Mouse (Mus musculus): ENCODE measurements at regions not wholly inside any gene's neighbourhood (a gene's known extent, or its start where the extent isn't known, plus 50 kb on each side); places are given as distances from the start of the nearest gene placed in this dataset.

- DNase-seq (ENCODE audit: low read depth, low spot score), result no peak
Measured at GRCm38 (mm10) chr16:72152920-72153319, 155.2 kb upstream of the Robo1 start.

- DNase-seq (ENCODE audit: low read depth, low spot score), result no peak
Measured at GRCm38 (mm10) chr16:72157913-72158312, 150.2 kb upstream of the Robo1 start.

DNA sequence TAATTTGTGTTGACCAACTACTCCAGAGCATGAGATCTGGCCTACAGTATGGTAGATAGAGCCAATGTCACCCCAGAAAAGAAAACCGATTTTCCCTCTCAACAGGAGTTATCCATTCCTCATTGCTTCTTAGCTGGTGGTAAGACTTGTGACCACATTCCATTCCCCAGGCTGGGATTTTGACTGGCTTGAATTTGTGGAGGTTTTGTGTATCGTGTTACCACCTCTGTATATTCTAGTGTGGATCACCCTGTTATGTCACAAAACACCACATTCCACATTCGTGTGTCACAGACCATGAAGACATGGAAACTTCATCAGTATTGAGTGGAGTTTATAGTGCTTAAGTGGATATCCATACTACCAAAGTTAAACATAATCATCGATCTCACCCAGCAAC lies 148.7 kb upstream of the Robo1 start:
- no peak for DNase-seq (ENCODE audit: low read depth, low spot score)

GRCm38 (mm10) chr16:72175727-72176126 lies 132.4 kb upstream of the Robo1 start:
- no peak for DNase-seq (ENCODE audit: low read depth, low spot score)

DNA sequence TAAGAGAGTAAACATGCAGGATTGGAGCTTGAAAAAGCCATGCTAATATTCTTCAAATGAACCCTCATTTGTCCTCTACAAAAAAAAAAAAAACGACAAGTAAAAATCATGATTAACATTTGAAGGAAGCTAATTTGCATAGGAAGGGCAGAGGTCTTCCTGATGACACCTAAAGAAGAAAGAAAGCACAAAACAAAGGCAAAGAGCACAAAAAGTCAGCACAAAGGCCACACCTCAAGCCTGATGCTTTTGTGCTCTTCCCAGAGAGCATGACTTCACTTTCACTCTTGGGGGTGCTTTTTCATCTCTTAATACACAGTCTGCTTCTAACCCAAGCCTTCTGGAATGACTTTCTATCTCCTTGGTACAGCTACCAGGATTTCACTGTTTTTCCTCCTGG lies 113.8 kb upstream of the Robo1 start:
- DNase-seq (ENCODE audit: low read depth, low spot score), result no peak

- peak; percentile 83 for DNase-seq (ENCODE audit: low read depth, low spot score)
Measured at GRCm38 (mm10) chr16:72215360-72216013, 92.6 kb upstream of the Robo1 start.

DNA sequence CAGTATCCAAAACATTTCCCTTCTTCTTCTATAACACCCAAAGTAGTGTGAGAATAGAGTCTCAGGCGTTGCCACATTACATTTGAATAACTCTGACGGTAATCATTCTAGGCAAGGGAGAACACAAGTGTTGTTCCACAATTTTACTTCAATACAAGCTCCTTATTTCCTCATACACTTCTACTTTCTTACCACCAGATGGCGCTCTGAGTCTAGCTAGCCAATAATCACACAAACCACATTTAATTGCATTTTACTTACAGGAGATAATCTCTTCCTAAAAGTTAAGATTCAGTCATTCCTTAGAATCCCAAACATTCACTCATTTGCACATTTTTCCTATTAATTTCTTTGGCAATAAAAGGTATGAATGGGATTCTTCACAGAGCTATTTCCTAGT lies 90.1 kb upstream of the Robo1 start:
- DNase-seq (ENCODE audit: low read depth, low spot score), result peak; percentile 75

GRCm38 (mm10) chr16:72221912-72222502 lies 86.1 kb upstream of the Robo1 start:
- DNase-seq (ENCODE audit: low read depth, low spot score), result peak; percentile 59

DNA sequence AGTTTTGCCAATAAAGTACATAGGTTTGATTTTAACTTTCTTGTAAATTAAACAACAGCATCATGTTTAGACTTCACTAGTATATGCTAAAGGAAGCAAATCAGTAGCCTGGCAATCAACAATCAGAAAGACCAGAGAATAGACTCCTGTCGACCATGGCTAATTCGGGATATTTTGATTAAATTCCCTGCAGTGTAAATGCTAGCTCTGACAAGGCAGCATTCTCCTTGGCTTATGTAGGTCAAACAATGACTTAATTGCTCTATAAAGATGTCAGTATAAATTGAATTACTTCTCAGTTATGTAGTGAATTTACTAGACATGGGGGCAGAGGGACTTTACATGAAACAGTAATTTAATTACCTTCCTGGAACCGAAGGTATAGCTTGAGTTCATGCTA lies 84.2 kb upstream of the Robo1 start:
- no peak for DNase-seq (ENCODE audit: low read depth, low spot score)

DNA sequence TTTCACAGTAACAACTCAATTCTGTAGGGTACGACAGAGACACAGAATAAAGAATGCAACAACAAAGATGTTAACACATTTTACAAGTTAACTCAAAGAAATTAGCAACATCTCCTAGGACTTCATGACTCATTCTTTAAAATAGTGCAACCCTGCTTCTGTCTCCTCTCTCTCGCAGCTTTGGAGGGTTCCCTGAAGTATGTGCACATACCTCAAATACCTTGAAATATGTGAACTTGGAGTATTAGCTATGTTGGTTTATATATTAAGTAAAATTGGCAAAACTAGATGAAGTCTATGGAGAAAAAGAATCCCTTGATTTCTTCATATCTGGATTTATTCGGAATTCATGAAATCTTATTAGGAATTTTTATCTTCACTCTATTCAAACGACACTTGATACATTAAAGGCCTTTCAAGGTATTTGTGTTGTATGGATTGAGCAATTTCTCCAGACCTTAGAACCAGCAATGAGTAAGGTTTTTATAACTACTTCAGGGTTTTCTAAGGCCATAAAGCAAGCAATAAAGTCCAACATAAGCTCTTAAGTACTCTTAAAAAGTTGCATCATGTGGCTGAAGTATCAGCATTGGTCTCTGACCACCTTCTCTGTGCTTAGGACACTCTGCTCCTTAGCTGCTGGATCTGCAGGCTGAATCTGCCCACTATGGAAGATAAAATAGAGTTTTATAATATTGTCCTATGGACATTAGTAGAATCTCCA lies 82.8 kb upstream of the Robo1 start:
- DNase-seq (ENCODE audit: low read depth, low spot score), result no peak

GRCm38 (mm10) chr16:72234366-72234765 lies 73.7 kb upstream of the Robo1 start:
- DNase-seq (ENCODE audit: low read depth, low spot score), result no peak

- DNase-seq (ENCODE audit: low read depth, low spot score), result no peak
Measured at GRCm38 (mm10) chr16:72239631-72240030, 68.5 kb upstream of the Robo1 start.

DNA sequence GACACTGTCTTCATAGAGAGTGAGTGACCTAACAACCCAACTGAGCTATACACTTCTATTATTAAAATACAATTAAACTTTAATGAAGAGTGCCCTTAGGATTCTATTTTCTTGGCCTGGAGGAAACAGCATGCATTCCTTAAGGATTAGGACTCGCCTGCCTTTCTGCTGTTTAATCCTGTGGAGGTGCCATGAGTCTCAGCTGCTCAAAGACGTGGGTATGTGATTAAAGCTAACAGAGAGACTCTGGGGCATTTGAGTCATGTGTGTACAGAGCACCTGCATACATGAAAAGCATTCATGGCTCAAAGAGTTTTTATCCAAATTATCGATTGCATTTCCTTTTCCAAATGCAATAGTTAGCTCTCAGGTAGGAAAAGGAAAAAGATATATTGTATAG lies 51.7 kb upstream of the Robo1 start:
- DNase-seq (ENCODE audit: low read depth, low spot score), result no peak
